Mouse (Mus musculus): ENCODE results near the gene Stxbp5.

DNA sequence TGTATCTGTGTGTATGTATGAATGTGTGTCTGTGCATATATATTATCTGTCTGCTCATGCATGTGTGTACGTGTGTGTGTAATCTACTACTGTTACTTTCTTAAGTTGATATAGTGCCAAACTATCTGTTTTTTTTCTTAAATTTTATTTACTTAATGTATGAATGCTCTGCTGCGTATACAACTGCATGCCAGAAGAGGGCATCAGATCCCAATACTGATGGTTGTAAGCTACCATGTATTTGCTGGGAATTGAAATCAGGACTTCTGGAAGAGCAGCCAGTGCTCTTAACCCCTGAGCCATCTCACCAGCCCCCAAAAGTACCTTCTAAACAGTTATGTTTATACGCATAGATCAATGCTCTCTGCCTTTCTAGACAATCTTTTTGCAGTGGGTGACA, 109.9 kb downstream of the Stxbp5 start:
- TF ChIP-seq CTCF (IDR thresholded peaks at IDR 0.05; ENCODE audit: insufficient read depth, low read depth, low read length) (no peak), POLR2A (IDR thresholded peaks at IDR 0.05; ENCODE audit: insufficient read depth, low read depth, low read length) (no peak)

All from olfactory bulb, adult 2 months (tissue).